Mouse (Mus musculus) layer of hippocampus, adult 2 months (tissue): ENCODE data around the gene Hip1r. TPM values are rescaled to one million over a fixed set of nuclear protein-coding genes. Genes with fewer than 3 reads are reported as not detected.
A peak's percentile ranks its signal among the peaks of the same experiment; 100 is the strongest.

ENCODE experiments used
- DNase-seq, 2 experiments: peaks; one replicate each; pipeline ENCODE4 v3.0.0; 2022; ENCODE audit warnings: low spot score in 2 of 2
- H3K27ac ChIP-seq: fragments of 200-600 bp; 2 replicates; pipeline ENCODE4 v1.8.1; 2022
- H3K4me3 ChIP-seq: fragments of 200-600 bp; 2 replicates; pipeline ENCODE4 v1.8.1; 2022; ENCODE audit warnings: mild to moderate bottlenecking
- CTCF ChIP-seq: fragments of 200-600 bp; conservative IDR thresholded peaks from 2 replicates; pipeline ENCODE4 v1.8.1; 2022; ENCODE audit warnings: antibody characterized with exemption, mild to moderate bottlenecking, moderate library complexity
- total RNA-seq, 2 experiments: library from RNA; stranded (reverse); gene quantifications; 2 replicates each; pipeline ENCODE4 v1.2.3; 2021

Gene Hip1r
- total RNA-seq, 2 experiments from 2014 or later: 42.8 to 43.8 TPM

DNA sequence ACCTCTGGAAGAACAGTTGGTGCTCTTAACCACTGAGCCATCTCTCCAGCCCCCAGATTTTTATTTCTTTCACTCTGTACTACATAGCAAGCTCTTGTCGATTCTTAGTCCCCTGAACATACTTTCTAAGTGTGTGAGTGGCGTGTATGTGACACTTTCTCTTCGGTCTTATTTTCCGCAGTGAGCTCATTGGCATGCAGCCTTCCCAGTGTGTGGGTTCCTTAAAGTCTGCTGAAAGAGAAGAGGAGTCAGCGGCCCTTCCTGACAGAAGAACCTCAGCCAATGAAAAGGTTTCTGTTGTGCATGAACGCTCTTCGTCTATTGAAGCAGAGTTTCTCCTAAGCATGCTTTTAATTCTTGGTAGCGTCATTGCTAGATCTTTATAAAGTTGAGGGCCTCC lies 16.2 kb upstream of the Hip1r start:
- Histone ChIP-seq H3K4me3 (no peak overlapping the region), H3K27ac (no peak overlapping the region)
- DNase-seq: no peak
- TF ChIP-seq CTCF: no peak

DNA sequence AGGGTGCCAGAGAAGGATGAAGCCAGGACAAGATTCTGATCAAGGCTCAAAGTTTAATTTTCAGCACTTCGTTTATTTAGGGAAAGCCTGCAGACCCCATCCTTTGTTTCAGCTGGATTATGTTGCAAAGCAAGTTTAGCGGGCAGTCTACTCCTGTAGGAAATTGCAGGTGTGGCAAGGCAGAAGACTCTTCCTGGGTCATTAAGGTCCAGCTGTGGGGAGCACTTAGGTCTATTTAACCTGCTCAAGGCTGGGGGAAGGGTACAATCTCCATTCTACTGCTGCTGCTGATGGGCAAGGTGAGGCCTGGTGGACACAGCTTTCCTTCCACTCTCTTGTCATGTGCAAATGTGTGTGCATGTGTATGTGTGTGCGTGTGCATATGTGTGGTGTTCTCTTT lies 14.4 kb upstream of the Hip1r start:
- DNase-seq: no peak
- no peak overlapping the region for H3K4me3 ChIP-seq
- no peak for TF ChIP-seq CTCF
- H3K27ac ChIP-seq: no peak overlapping the region

DNA sequence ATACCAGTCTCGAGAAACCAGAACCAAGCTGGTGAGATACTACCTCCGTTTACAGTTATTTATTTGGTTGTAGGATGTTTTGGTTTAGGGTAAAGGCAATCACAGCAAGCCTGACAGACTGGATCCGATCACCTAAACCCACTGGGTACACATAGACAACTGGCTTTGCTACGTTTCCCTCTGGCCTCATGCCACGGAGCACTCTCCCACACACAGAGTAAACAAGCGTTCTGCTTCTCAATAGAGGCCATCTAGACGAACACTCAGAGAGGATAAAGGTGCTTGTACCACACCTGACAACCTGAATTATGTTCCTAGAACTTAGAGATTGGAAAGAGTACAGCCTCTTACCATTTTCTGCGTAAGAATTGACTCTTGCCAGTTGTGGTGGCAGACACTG lies 13.3 kb upstream of the Hip1r start:
- no peak for DNase-seq
- no peak overlapping the region for H3K4me3 ChIP-seq
- no peak for TF ChIP-seq CTCF
- H3K27ac ChIP-seq: no peak overlapping the region

DNA sequence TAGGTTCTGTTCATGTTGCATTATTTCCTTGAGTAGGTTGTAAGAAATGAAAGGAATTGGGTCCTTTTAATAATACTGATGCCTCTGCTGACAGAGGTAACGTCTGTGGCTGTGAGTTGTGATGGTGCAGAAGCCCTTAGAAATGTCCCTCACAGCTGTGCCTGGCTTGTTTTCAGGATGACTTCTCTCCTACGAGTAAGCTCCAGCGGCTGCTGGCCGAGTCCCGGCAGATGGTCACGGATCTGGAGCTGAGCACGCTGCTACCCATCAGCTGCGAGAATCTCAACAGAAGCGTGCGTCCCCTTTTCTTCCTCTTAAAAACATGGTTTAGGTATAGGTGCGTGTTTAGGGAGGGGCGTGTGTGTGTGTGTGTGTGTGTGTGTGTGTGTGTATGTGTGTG lies 12.4 kb upstream of the Hip1r start:
- Histone ChIP-seq H3K4me3 (no peak overlapping the region), H3K27ac (no peak overlapping the region)
- TF ChIP-seq CTCF: no peak
- DNase-seq: no peak

DNA sequence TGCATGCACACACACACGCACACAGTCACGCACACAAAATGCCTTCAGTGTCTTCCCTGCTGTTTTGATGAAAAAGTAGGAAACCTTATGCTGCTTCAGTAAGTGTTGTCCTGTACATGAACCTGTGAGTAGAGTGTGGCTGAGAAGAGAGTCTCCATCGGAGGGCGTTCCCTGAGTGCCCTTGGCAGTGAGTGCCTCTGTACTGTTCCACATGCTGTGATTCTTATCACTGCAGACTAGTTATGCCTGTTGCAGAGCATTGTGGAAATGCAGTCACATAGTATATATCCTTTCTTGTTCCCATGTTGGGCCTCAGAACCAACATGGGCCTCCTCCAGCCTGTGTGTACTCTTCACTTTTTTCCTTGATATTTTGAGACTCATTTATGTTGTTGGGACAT lies 9.2 kb upstream of the Hip1r start:
- TF ChIP-seq CTCF: no peak
- no peak overlapping the region for H3K4me3 ChIP-seq
- no peak overlapping the region for H3K27ac ChIP-seq
- no peak for DNase-seq

DNA sequence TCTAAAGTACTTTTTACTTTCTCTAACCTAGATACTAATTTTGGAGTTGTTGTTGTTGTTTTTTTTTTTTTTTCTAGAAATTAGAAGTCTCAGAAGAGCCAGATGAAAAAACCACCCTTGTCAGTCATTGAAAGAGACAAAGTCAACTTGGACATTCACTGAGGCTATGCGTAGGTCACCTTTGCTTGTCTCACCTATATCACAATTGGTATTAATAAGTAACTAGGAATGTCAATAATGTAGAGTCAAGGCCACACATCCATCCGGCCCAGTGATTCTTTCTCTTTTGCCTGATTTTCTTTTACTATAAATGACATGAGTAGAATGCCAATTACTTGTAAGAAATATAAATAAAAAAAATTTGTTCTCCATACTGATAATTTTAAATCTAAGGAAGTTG lies 6.7 kb upstream of the Hip1r start:
- H3K4me3 ChIP-seq: no peak overlapping the region

DNA sequence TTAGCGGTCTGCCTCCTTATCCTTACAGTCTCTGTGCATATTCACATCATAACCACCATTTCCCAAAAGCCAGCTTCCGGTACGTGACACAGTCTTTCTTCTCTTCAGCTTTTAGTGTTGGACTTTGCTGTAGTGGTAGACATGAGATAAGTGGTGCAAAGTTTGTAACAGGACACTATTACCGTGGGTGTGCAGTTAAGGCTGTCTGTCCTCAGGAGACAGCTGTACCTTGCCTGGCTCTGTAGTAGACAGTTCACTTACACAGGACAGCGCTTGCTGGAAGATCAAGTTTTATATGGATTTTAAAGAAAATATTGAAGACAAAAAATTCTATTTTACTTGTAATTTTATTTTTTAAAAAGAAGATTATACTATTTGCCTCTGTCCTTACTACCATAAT lies 5.0 kb upstream of the Hip1r start:
- Histone ChIP-seq H3K27ac (no peak overlapping the region), H3K4me3 (no peak overlapping the region)
- no peak for TF ChIP-seq CTCF
- no peak for DNase-seq

More for the DNA sequence above, 6.7 kb upstream of the Hip1r start:
- TF ChIP-seq CTCF: no peak
- H3K27ac ChIP-seq: no peak overlapping the region
- no peak for DNase-seq

DNA sequence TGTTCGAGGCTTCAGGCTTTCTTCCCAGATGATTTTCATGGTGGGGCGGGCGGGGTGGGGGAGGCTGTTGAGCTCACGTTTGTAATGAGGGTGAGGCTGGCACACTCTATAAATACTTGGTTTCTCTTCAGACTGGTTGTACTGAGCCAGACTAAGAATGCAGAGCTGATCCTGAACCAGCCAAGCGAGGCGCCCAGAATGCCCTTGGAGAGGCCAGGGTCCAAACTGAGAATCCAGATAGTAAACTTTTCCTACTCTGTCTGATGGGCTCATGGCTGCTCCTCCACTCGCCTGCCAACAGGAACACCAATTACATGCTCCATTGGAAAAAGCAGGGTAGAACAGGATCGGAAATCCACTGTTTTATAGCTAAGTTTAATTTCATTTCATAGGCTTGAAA lies 4.2 kb upstream of the Hip1r start:
- H3K27ac ChIP-seq: no peak overlapping the region
- no peak for TF ChIP-seq CTCF
- H3K4me3 ChIP-seq: no peak overlapping the region
- no peak for DNase-seq

DNA sequence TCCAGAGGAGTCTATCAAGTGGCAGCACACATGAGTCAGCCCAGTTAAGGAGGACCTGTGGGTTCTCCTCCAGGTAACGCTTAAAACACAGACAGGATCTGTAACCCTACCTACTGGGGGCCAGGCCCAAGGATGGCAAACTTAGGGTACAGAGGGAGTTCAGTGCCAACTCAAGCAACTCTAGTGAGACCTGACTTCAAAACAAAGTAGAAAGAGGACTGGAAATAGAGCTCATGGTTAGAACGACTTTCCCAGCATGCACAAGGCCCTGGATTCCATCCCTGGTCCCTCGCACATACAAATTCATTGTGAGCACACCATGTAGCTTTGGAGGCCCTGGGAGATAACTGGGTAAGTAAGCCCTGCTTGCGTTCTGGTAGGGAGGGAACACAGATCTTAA lies 2.9 kb upstream of the Hip1r start:
- no peak for TF ChIP-seq CTCF
- DNase-seq: no peak
- Histone ChIP-seq H3K27ac (no peak overlapping the region), H3K4me3 (no peak overlapping the region)

DNA sequence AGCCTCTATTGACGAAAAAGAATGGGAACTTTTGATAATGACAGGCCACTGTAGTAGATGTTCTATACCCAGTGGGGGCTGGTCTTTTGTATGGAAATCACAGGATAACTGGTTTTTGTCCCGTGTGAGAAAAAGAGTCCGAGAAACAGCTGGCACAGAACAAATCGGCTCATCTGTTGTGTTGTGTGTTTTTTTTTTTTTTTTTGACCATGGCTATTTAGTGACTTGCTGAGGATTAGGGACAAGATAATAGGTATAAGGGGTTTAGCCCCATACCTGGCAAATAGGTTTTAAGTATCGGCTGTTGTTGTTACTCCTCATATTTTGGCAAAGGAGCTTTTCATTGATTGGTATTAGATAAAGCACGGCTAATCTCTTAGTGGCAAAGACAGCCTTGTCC lies 975 bp upstream of the Hip1r start:
- H3K27ac ChIP-seq: no peak overlapping the region
- no peak overlapping the region for H3K4me3 ChIP-seq
- DNase-seq: no peak
- TF ChIP-seq CTCF: no peak

DNA sequence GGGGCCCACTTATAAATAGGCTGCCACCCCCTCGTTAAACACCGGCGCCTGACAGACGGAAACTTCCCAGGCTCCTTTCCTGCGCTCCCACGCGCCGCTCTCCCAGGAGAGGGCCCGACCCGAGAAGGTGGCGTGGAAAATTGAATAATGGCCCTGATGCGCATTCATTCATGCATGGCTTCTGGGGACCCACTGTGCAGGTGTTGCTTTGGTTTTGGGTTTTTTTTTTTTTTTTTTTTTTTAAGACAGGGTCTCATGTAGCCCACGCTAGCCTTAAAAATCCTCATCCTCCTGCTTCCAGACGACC lies 704 bp downstream of the Hip1r start:
- DNase-seq: no peak
- Histone ChIP-seq H3K4me3 (peak overlapping the region; percentile 82), H3K27ac (peak overlapping the region; percentile 86)
- TF ChIP-seq CTCF: no peak

DNA sequence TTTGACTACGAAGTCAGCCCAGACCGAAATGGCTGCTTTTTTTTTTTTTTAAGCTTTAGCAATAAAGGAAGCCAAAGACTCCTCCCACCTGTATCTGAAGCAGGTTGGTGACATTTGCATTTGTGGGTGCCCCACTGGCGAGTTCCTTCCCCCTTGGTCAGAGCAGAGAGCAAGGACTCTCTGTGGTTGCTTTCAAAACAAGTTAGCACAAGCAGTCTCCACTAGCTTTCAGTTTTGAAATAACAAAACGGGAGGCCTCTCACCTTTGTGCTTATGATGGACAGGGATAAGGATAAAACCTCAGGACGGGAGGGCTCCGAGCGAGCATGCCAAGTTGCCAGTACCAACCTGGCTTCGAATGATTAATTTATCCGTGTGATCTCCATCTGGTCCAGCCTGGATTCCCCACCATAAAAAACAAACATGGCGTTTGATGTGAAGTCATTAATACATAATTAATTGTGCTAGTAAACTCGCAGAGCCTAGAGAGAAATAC lies 1.2 kb downstream of the Hip1r start:
- Histone ChIP-seq H3K4me3 (peak overlapping the region; percentile 82), H3K27ac (peak overlapping the region; percentile 61; the same call in 1 of the 2 replicates)
- TF ChIP-seq CTCF: no peak
- DNase-seq: no peak

DNA sequence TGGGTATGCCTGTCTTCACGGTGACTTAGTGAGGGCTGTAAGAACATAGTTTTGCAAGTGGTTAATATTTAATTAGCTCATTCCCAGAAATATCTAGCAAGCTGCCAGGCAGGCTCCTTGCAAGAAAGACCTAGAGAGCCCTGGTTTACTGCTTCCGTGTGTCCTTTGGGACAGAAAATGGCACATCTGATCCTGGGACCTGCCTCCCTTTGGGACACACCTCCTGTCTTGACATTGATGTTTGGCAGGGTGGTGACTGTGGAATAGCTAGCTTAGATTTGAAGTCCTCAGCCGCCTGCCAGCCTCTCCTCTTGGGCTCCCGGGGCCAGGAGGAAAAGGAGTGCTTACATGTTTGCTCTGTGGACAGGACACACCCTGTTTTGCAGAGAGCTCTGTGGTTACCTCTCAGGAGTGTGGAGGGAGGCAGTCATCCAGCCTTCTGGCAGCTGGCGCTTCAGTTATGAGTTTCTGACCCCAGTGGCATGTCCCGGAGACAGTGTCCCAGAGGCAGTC lies 2.3 kb downstream of the Hip1r start:
- Histone ChIP-seq H3K27ac (peak overlapping the region; percentile 46; the same call in 1 of the 2 replicates), H3K4me3 (peak overlapping the region; percentile 82; the same call in 1 of the 2 replicates)
- DNase-seq: no peak
- no peak for TF ChIP-seq CTCF

DNA sequence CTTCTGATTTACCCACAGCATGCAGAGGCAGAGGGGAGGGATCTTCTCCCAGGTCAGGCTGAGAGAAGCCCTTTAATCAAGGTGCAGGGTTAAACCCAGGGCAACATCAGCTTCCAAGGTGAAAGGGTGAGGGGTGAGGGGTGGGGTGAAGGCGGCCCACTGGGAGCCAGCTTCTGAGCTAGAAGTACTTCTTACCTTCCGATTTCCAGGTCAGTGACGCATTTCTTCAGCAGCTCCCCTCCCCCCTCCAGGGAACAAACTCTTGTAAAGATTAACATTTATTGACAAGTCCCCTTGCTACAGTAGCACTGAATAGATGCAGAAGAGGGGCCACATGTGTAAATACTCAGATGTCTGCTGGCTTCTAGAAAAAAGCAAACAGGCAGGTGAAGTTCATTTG lies 3.8 kb downstream of the Hip1r start:
- DNase-seq: no peak
- no peak for TF ChIP-seq CTCF
- no peak overlapping the region for H3K4me3 ChIP-seq
- no peak overlapping the region for H3K27ac ChIP-seq

DNA sequence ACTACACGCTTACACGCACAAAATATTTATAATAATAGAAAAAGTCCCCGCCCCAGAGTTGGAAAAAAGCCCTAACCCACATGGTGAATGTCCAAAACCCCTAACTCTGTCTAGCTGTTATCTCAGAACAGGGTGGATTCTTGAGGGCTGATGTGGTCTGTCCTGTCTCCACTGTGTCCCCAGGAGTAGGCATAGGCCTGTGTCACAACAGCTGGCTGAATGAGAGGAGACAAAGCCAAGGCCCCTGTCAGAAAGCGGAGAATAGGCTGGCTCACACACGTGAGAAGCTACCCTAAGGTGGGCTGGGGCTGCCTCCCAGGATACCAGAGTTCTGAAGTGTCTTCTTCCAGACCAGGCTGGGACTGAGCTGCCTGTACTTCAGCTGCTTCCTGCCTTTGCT lies 4.7 kb downstream of the Hip1r start:
- no peak for DNase-seq
- no peak overlapping the region for H3K4me3 ChIP-seq
- TF ChIP-seq CTCF: no peak
- peak overlapping the region; percentile 3; the same call in 1 of the 2 replicates for H3K27ac ChIP-seq
